Mouse (Mus musculus) spleen, postnatal 4 days (tissue): ENCODE measurements around the gene Btbd35f7.
"Not testable (repeated sequence)": the region's sequence is repeated elsewhere in the genome, so short reads cannot be mapped to it uniquely, and the experiment has no call there.

Source experiments
- DNase-seq, 2 experiments: peaks; one replicate each; pipeline ENCODE4 v3.0.0; 2022; ENCODE audit warnings: low spot score in 2 of 2

The Btbd35f7 gene

GRCm38 (mm10) chrX:5668767-5669166 is at the start of gene Btbd35f7:
Gene Btbd35f7, plus strand, starts transcription at chrX:5669067.
- DNase-seq, result not testable (repeated sequence)
